ENCODE assay signal across 13 mouse cellular contexts in genomic region chr10:84963126-84963525, GRCm38 (mm10). TPM values are rescaled to one million over a fixed set of nuclear protein-coding genes. Genes with fewer than 3 reads are reported as not detected.
DNase-seq lines count a peak whose midpoint lies in the region; ATAC-seq lines count a peak whose summit lies in the region.
"Had no signal": no experiment of that assay in that cellular context is flagged by ENCODE, and none has a peak within 500 bp of the region (broad histone marks: within the 10 kb centered on the region; RNA-seq: fewer than 3 reads in every experiment).

No protein-coding gene starts in this region.

- ATAC-seq in forebrain, embryonic 14.5 days, result 0 out of 2 replicates have a peak, but pooled peaks have one; percentile 34
- no peak for ATAC-seq in forebrain, embryonic 12.5 days (ENCODE audit: low FRiP score)
- ATAC-seq in limb, embryonic 15.5 days (ENCODE audit: insufficient number of reproducible peaks, low FRiP score, low TSS enrichment, low read depth), result no peak
- peak; percentile 18; the same call in 1 of the 2 replicates for ATAC-seq in common myeloid progenitor, adult 5-6 weeks (replicated peaks; ENCODE audit: low read depth, poor library complexity, severe bottlenecking)
- no peak for ATAC-seq in neural tube, embryonic 14.5 days (ENCODE audit: low read depth)
- ATAC-seq: intestine, embryonic 16.5 days had no signal

- H3K36me3 ChIP-seq in forebrain, embryonic 14.5 days (ENCODE audit: control insufficient read depth, insufficient read depth, low read length), result peaks cover 7% of the 10 kb centered on the region; the same call in 1 of the 2 replicates
- H3K36me3 ChIP-seq in forebrain, embryonic 12.5 days (replicated peaks), result peaks cover 14% of the 10 kb centered on the region
- H3K36me3 ChIP-seq in limb, embryonic 15.5 days, result peaks cover 11% of the 10 kb centered on the region
- peaks cover 35% of the 10 kb centered on the region for H3K36me3 ChIP-seq in limb, embryonic 10.5 days
- H3K36me3 ChIP-seq in neural tube, embryonic 14.5 days (ENCODE audit: control insufficient read depth, insufficient read depth, low read length), result no peaks in the 10 kb centered on the region

- no peak overlapping the region for H3K27ac ChIP-seq in forebrain, embryonic 14.5 days (ENCODE audit: low read depth, low read length)
- H3K27ac ChIP-seq in forebrain, embryonic 12.5 days, result no peak overlapping the region
- 0 out of 2 replicates have a peak overlapping the region, but pooled peaks have one; percentile 27 for H3K27ac ChIP-seq in limb, embryonic 15.5 days
- no peak overlapping the region for H3K27ac ChIP-seq in limb, embryonic 10.5 days
- 0 out of 2 replicates have a peak overlapping the region, but pooled peaks have one; percentile 1 for H3K27ac ChIP-seq in neural tube, embryonic 14.5 days (ENCODE audit: low read depth, low read length)
- H3K27ac ChIP-seq: stomach, embryonic 15.5 days had no signal

- no peak for DNase-seq in forebrain, embryonic 14.5 days (ENCODE audit: low spot score)
- DNase-seq in limb, embryonic 10.5 days (ENCODE audit: low spot score), result no peak
- DNase-seq in Muller cell, postnatal 12 days (ENCODE audit: inconsistent ontology term), result no peak
- DNase-seq: heart, postnatal 4 days; lung, adult 18-20 months; spleen, adult 18-20 months; thymus, adult 2 months had no signal

- no peak overlapping the region for H3K4me3 ChIP-seq in forebrain, embryonic 14.5 days (ENCODE audit: low read depth, low read length)
- H3K4me3 ChIP-seq in forebrain, embryonic 12.5 days (replicated peaks), result no peak overlapping the region
- H3K4me3 ChIP-seq in limb, embryonic 15.5 days, result no peak overlapping the region
- H3K4me3 ChIP-seq in limb, embryonic 10.5 days, result no peak overlapping the region
- H3K4me3 ChIP-seq in neural tube, embryonic 14.5 days (ENCODE audit: low read depth, low read length), result no peak overlapping the region
- H3K4me3 ChIP-seq: stomach, embryonic 15.5 days had no signal

- 91% methylated on average over 5 of the region's 5 CpGs for WGBS in forebrain, embryonic 14.5 days
- WGBS in forebrain, embryonic 12.5 days, result 85% methylated on average over 5 of the region's 5 CpGs
- WGBS in limb, embryonic 15.5 days, result 85% methylated on average over 5 of the region's 5 CpGs
- WGBS in limb, embryonic 10.5 days, result 89% methylated on average over 5 of the region's 5 CpGs
- 90% methylated on average over 5 of the region's 5 CpGs for WGBS in neural tube, embryonic 14.5 days

- H3K4me1 ChIP-seq in forebrain, embryonic 14.5 days (ENCODE audit: control insufficient read depth, insufficient read depth, low read length), result peaks cover 4% of the 10 kb centered on the region; the same call in 1 of the 2 replicates
- H3K4me1 ChIP-seq in forebrain, embryonic 12.5 days, result peaks cover 29% of the 10 kb centered on the region
- H3K4me1 ChIP-seq in limb, embryonic 15.5 days, result peaks cover 10% of the 10 kb centered on the region
- H3K4me1 ChIP-seq in limb, embryonic 10.5 days, result peaks cover 7% of the 10 kb centered on the region
- peaks cover 19% of the 10 kb centered on the region for H3K4me1 ChIP-seq in neural tube, embryonic 14.5 days (ENCODE audit: control insufficient read depth, insufficient read depth, low read length)

- H3K4me2 ChIP-seq in forebrain, embryonic 14.5 days (ENCODE audit: low read length), result no peak overlapping the region
- no peak overlapping the region for H3K4me2 ChIP-seq in forebrain, embryonic 12.5 days
- H3K4me2 ChIP-seq in limb, embryonic 15.5 days, result no peak overlapping the region
- no peak overlapping the region for H3K4me2 ChIP-seq in neural tube, embryonic 14.5 days (ENCODE audit: low read depth, low read length)
- H3K4me2 ChIP-seq: stomach, embryonic 15.5 days had no signal

- no peaks in the 10 kb centered on the region for H3K9me3 ChIP-seq in forebrain, embryonic 14.5 days (replicated peaks; ENCODE audit: control insufficient read depth, low read length)
- no peaks in the 10 kb centered on the region for H3K9me3 ChIP-seq in forebrain, embryonic 12.5 days
- no peaks in the 10 kb centered on the region for H3K9me3 ChIP-seq in limb, embryonic 15.5 days
- no peaks in the 10 kb centered on the region for H3K9me3 ChIP-seq in limb, embryonic 10.5 days (replicated peaks)
- no peaks in the 10 kb centered on the region for H3K9me3 ChIP-seq in neural tube, embryonic 14.5 days (ENCODE audit: control insufficient read depth, low read length)
- H3K9me3 ChIP-seq: stomach, embryonic 15.5 days had no signal

- no peaks in the 10 kb centered on the region for H3K27me3 ChIP-seq in forebrain, embryonic 14.5 days (replicated peaks; ENCODE audit: control insufficient read depth, insufficient read depth, low read length)
- no peaks in the 10 kb centered on the region for H3K27me3 ChIP-seq in forebrain, embryonic 12.5 days
- H3K27me3 ChIP-seq in limb, embryonic 15.5 days, result no peaks in the 10 kb centered on the region
- no peaks in the 10 kb centered on the region for H3K27me3 ChIP-seq in limb, embryonic 10.5 days (ENCODE audit: low read depth, poor library complexity, severe bottlenecking)
- no peaks in the 10 kb centered on the region for H3K27me3 ChIP-seq in neural tube, embryonic 14.5 days (ENCODE audit: control insufficient read depth, insufficient read depth, low read length)
- H3K27me3 ChIP-seq: stomach, embryonic 15.5 days had no signal

- no peak overlapping the region for H3K9ac ChIP-seq in forebrain, embryonic 14.5 days (ENCODE audit: low read length)
- no peak overlapping the region for H3K9ac ChIP-seq in forebrain, embryonic 12.5 days
- no peak overlapping the region for H3K9ac ChIP-seq in limb, embryonic 15.5 days
- no peak overlapping the region for H3K9ac ChIP-seq in neural tube, embryonic 14.5 days (replicated peaks; ENCODE audit: low read depth, low read length)
- H3K9ac ChIP-seq: stomach, embryonic 15.5 days had no signal

RNA-seq across cellular contexts. Expression of gene Ric8b, which starts 45.7 kb away (rescaled TPM):
- polyA plus RNA-seq in forebrain, embryonic 14.5 days (2014; fragmentation: Nextera tagmentation; extraction: Ambion mirVana), result 31.2 and 36.8 TPM in 2 replicates
- 31.0 and 37.0 TPM in 2 replicates for polyA plus RNA-seq in forebrain, embryonic 12.5 days (2016; fragmentation: Nextera tagmentation; extraction: Ambion mirVana)
- 20.0 TPM in 2 replicates for polyA plus RNA-seq in limb, embryonic 15.5 days (2015; fragmentation: Nextera tagmentation; extraction: Ambion mirVana)
- 25.1 and 28.5 TPM in 2 replicates for polyA plus RNA-seq in limb, embryonic 10.5 days (2016; fragmentation: Nextera tagmentation; extraction: Ambion mirVana)
- 15.8 and 21.5 TPM in 2 replicates for total RNA-seq in common myeloid progenitor, adult 5-6 weeks (2017)
- polyA plus RNA-seq in neural tube, embryonic 14.5 days (2014; fragmentation: Nextera tagmentation; extraction: Ambion mirVana), result 52.5 and 57.3 TPM in 2 replicates

Comparison
In these comparisons a context has a peak if more than half of its experiments do, and no peak if none do; other contexts are left out.
1. ATAC-seq: peak in forebrain, embryonic 14.5 days (single experiment) and common myeloid progenitor, adult 5-6 weeks (single experiment); none in forebrain, embryonic 12.5 days (single experiment), limb, embryonic 15.5 days (single experiment) and neural tube, embryonic 14.5 days (single experiment).
2. H3K27ac ChIP-seq: peak in limb, embryonic 15.5 days (single experiment) and neural tube, embryonic 14.5 days (single experiment); none in forebrain, embryonic 14.5 days (single experiment), forebrain, embryonic 12.5 days (single experiment) and limb, embryonic 10.5 days (single experiment).